Mouse (Mus musculus): ENCODE measurements at regions not wholly inside any gene's neighbourhood (a gene's known extent, or its start where the extent isn't known, plus 50 kb on each side); places are given as distances from the start of the nearest gene placed in this dataset.

- intact Hi-C loops (cut with DNase I): no loop called here
- DNase-seq: no peak
Observed at GRCm38 (mm10) chr8:32958331-32958730, 470.2 kb upstream of the 5930422O12Rik start.

- DNase-seq: no peak
- intact Hi-C loops (cut with DNase I): no loop called here
Observed at GRCm38 (mm10) chr8:32958855-32959254, 469.7 kb upstream of the 5930422O12Rik start.

DNA sequence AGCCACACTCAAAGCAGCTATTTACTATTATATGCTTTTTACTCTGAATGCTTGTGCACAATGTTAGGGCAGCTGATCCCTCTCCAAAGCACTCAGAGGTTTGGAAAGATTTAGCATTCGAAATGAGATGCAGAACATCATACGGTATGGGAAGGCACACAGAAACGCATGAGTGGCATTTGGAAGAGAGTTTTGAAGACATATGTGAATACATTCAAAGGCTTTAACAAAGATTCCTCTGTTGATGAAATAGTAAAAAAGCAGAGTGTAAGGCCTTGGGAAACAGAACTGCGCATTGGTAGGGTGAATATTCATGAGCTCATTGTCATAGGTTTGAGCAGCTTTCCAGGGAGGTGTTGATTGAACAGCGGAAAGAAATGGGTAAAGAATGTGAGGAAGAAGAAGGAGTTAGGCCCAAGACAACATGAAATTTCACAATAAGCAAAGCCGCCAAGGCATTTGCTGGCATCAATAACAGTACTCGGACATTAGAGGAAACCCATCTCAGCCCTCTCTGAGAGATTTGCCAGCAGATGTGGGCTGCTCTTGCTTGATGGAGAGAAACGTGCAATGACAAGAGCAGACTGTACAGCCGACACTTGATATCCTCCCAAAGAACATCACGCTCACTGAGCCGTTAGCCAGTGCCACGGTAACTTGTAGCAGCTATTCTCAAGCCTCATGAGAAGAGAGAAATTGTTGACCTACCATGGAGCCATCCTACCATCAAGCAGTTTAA is 469.0 kb upstream of the 5930422O12Rik start:
- intact Hi-C loops (cut with DNase I): no loop called here
- DNase-seq: no peak

DNA sequence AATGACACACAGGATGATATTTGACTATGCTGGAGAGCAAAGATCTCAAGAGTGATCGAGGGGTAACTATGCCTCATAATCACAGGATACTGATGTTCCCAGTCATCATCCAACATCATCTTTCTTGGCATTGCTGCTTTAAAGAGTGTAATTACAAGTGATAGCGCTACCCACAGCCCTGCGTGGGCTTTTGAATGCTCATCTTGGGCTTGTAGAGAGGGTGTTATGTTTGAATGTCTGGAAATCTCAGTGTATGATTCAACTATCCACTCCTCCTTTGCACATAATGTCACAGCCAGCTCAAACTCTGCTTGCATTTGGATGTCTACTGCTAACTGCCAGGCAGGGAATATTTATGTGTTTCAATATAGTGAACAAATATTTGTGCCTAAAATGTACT is 438.3 kb upstream of the 5930422O12Rik start:
- intact Hi-C loops (cut with DNase I): no loop called here
- no peak for DNase-seq

- no peak for DNase-seq
- intact Hi-C loops (cut with DNase I): no loop called here
Observed at GRCm38 (mm10) chr8:33003967-33004564, 424.4 kb upstream of the 5930422O12Rik start.

GRCm38 (mm10) chr8:33004570-33004969 is 423.9 kb upstream of the 5930422O12Rik start:
- DNase-seq: no peak
- intact Hi-C loops (cut with DNase I): no loop called here

GRCm38 (mm10) chr8:33010106-33010505 is 418.4 kb upstream of the 5930422O12Rik start:
- DNase-seq: no peak
- intact Hi-C loops (cut with DNase I): no loop called here

DNA sequence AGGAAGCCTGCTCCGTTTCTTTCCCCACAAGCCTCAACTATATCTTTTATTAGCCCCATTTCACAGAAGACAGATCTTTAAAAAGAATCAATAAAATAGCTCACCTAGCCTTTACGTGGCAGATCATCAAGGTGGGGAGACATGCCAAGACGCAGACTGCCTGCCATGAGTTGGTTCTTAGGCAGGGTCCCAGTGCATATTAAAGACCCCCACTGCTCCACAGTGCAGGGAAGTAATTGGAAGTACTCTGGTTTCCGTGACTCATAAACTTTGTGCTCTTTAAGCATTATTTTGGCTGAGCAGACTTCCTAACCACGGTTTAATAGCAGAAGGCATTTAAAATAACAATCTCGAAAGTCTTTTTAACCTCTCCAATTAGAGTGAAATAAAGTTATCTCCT is 415.7 kb upstream of the 5930422O12Rik start:
- DNase-seq: no peak
- intact Hi-C loops (cut with DNase I): no loop called here

DNA sequence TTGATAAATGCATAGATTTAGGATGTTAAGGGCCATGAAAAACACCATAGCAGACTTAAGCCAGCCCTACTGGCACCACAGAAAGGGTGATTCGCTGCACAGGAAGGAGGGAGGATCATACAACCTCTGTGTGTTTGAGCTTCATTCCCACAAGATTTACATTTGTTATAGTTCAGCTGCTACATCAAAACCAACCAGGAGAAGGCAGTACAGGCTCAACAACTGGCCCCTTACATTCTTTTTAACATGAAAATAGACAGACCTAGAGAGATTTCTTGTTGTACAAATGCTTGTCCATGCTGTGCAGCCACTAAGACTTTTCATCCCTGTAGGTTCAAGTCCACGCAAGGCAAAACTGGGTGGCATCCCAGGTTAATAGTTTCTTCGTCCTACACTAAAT is 412.6 kb upstream of the 5930422O12Rik start:
- intact Hi-C loops (cut with DNase I): no loop called here
- no peak for DNase-seq

GRCm38 (mm10) chr8:33026973-33027372 is 401.5 kb upstream of the 5930422O12Rik start:
- intact Hi-C loops (cut with DNase I): no loop called here
- no peak for DNase-seq

GRCm38 (mm10) chr8:33029453-33029852 is 399.1 kb upstream of the 5930422O12Rik start:
- intact Hi-C loops (cut with DNase I): no loop called here
- no peak for DNase-seq

- DNase-seq: no peak
- intact Hi-C loops (cut with DNase I): no loop called here
Observed at GRCm38 (mm10) chr8:33052017-33052416, 376.5 kb upstream of the 5930422O12Rik start.

GRCm38 (mm10) chr8:33065566-33065965 is 362.9 kb upstream of the 5930422O12Rik start:
- intact Hi-C loops (cut with DNase I): no loop called here
- no peak for DNase-seq

GRCm38 (mm10) chr8:33066168-33066567 is 362.3 kb upstream of the 5930422O12Rik start:
- intact Hi-C loops (cut with DNase I): no loop called here
- no peak for DNase-seq

- intact Hi-C loops (cut with DNase I): no loop called here
- DNase-seq: no peak
Observed at GRCm38 (mm10) chr8:33067453-33068039, 361.0 kb upstream of the 5930422O12Rik start.

DNA sequence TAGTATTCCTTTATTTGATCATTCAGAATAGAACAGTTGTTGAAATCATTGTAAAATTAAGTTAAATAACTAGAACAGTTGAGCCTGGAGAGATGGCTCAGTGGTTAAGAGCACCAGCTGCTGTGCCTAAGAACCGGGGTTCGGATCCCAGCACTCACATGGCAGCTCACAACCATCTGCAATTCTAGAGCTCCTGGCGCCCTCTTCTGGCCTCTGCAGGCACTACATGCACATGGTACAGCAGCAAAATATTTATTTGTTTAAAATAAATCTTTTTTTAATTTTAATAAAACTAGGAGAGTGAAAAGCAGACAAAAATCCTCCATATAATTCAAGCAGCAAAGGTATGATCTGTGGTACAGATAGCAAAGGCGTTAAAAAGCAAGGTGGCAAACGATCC is 360.0 kb upstream of the 5930422O12Rik start:
- no peak for DNase-seq
- intact Hi-C loops (cut with DNase I): no loop called here

DNA sequence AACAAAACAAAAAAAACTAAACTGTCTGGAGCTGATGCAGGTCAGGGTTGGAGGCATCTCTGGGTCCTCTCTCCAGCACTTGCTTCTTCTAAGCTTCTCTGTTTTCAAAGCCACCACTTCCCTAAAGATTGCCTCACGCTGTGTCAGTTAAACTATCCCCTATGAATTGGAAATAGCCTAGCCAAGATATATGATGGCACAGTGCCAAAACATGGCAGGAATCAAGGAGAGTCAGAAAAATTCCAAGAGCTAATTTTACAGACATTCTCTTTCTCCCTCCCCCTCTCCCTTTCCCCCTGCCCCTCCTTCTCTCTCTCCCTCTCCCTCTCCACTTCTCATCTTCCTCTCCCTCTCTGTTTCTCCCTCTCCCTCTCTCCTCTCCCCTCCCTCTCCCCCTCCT is 353.3 kb upstream of the 5930422O12Rik start:
- DNase-seq: no peak
- intact Hi-C loops (cut with DNase I): no loop called here

DNA sequence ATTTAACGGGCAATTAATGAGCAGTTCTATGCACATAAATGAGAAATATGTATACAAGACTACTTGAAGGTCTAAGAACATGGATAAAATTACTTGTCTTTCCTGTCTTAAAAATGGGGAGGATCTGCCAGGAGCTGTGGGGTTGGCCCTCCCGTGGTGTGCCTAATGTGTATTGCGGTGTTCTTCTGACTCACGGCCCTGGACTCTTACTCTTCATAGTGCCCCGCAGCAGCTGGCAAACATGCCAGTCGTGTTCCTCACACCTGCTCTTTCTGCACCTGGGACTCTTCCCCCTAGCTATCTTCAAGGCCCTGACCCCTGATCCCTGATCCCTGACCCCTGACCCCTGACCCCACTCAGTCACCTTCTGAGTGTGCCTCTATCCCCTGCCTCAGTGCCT is 352.3 kb upstream of the 5930422O12Rik start:
- no peak for DNase-seq
- intact Hi-C loops (cut with DNase I): no loop called here

DNA sequence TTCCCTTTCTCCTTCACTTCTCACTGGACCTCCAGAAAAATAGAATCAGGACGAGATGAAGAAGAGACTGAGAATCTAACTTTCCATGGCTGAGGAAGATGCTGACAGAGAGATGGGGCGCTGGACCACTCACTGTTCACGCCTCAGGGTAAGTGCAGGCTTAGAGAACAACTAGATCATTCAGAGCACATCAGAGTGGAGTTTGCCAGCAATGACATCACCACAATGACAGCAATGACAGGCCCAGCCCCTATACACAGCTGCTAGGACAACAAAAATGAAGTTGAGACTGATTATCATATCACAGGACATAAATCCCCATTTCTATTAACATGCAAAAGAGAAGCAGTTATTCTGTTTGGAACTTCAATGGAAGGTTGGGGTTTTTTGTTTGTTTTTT is 350.4 kb upstream of the 5930422O12Rik start:
- DNase-seq: no peak
- intact Hi-C loops (cut with DNase I): no loop called here

GRCm38 (mm10) chr8:33079867-33080585 is 348.5 kb upstream of the 5930422O12Rik start:
- no peak for DNase-seq
- intact Hi-C loops (cut with DNase I): no loop called here

DNA sequence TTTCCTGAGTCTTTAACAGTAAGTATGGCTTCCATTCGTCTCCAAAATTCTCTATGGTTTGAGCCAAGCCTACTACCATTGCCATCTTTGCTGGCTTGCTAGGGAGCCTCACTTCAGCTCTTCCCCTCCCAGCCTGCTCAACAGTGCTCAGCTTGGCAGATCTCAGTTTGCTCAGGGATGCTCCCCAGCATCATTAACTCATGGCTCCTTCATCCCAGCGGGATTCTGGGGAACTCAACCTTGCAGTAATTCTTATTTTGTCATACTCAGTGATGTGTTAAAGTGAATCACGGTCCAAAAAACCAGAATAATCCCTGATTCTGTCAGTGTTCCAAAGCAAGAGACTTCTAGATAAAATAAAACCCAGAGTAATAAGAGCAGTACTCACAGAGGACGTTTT is 346.6 kb upstream of the 5930422O12Rik start:
- intact Hi-C loops (cut with DNase I): no loop called here

DNA sequence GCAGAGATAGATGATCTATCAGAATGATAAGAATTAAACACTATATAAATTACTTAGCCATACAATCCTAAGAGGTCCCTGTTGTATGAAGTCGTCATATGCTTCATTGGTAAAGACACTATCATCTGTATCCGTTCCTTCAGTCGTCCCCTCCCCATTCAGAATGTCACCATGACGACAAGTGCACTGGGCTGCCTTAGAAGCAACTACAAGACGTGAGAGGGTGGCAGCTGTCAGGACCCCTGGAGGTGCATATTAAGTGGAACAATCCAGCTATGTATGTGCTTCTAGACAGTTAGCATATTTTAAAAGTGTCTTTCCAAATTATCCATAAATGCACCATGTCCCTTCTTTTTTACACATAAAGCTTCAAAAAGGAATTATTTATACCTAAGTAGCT is 343.0 kb upstream of the 5930422O12Rik start:
- DNase-seq: no peak
- intact Hi-C loops (cut with DNase I): no loop called here

More for the DNA sequence above, 346.6 kb upstream of the 5930422O12Rik start:
- DNase-seq: no peak
